Mouse (Mus musculus) midbrain, embryonic 13.5 days (tissue): ENCODE data around the gene Ripk4. TPM values are rescaled to one million over a fixed set of nuclear protein-coding genes. Genes with fewer than 3 reads are reported as not detected.

Source experiments
- ATAC-seq: fragments of 200-750 bp; cut with Nextera tagmentation; 2 replicates; pipeline ENCODE4 v1.8.0; 2017; ENCODE audit warnings: mild to moderate bottlenecking, moderate TSS enrichment, moderate library complexity
- H3K27ac ChIP-seq: fragments of 300-500 bp; sonication (generic); 2 replicates; pipeline ENCODE4 v1.5.1; 2015; ENCODE audit warnings: inconsistent platforms, mild to moderate bottlenecking, moderate library complexity
- H3K27me3 ChIP-seq: fragments of 300-500 bp; sonication (generic); 2 replicates; pipeline ENCODE4 v1.6.1; 2015; ENCODE audit warnings: mild to moderate bottlenecking, inconsistent platforms
- H3K36me3 ChIP-seq: fragments of 300-500 bp; sonication (generic); 2 replicates; pipeline ENCODE4 v1.6.1; 2015; ENCODE audit warnings: mild to moderate bottlenecking, inconsistent platforms
- H3K4me1 ChIP-seq: fragments of 300-500 bp; sonication (generic); replicated peaks from 2 replicates; pipeline ENCODE4 v1.6.1; 2015; ENCODE audit warnings: inconsistent platforms
- H3K4me2 ChIP-seq: fragments of 300-500 bp; sonication (generic); replicated peaks from 2 replicates; pipeline ENCODE4 v1.6.1; 2015; ENCODE audit warnings: moderate library complexity, mild to moderate bottlenecking, inconsistent platforms
- H3K4me3 ChIP-seq: fragments of 300-500 bp; sonication (generic); replicated peaks from 2 replicates; pipeline ENCODE4 v1.5.1; 2015; ENCODE audit warnings: mild to moderate bottlenecking, inconsistent platforms
- H3K9ac ChIP-seq: fragments of 300-500 bp; sonication (generic); replicated peaks from 2 replicates; pipeline ENCODE4 v1.6.1; 2015; ENCODE audit warnings: mild to moderate bottlenecking, inconsistent platforms
- H3K9me3 ChIP-seq: fragments of 300-500 bp; sonication (generic); 2 replicates; pipeline ENCODE4 v1.6.1; 2016; ENCODE audit warnings: mild to moderate bottlenecking, inconsistent platforms
- WGBS: fragments of 180-500 bp; shearing (Covaris S2); methylation state at CpG from one replicate; pipeline ENCODE4 v1.1.7; 2015; 5-methylcytosine and 5-hydroxymethylcytosine counted together
- polyA plus RNA-seq: library from polyadenylated mRNA; unstranded; fragments of >200 nt; fragmentation: Nextera tagmentation; extraction: Ambion mirVana; gene quantifications from 2 replicates; pipeline ENCODE4 v1.2.1, GENCODE M21; 2015

The Ripk4 gene
- polyA plus RNA-seq, 1 experiment from 2014 or later: 0.32 TPM

DNA sequence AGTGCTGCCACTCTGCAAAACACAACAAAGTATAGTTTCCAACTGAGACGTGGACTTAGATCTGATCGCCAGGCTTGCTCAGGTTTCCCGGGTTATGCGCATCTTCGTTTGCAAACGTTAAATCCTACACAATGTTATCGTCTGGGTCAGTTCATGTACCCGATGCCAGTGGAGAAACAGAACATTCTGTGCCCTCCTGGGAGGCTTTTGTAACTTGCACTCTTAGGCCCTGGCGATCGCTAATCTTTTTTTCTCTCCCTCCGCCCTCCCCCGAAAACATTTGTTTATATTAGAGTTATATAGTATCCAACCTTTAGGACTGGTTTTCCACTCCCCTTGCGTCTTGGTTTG lies 378 bp upstream of the Ripk4 start:
- Histone ChIP-seq H3K27me3 (peaks cover 67% of the 10 kb centered on the region), H3K9ac (no peak overlapping the region)
- 8% methylated on average over 13 of the region's 13 CpGs for WGBS

GRCm38 (mm10) chr16:97761782-97762181 lies 1.8 kb downstream of the Ripk4 start:
- Histone ChIP-seq H3K36me3 (no peaks in the 10 kb centered on the region), H3K4me2 (no peak overlapping the region), H3K9ac (no peak overlapping the region), H3K4me1 (peaks cover 15% of the 10 kb centered on the region), H3K27ac (no peak overlapping the region), H3K27me3 (peaks cover 65% of the 10 kb centered on the region), H3K4me3 (no peak overlapping the region), H3K9me3 (no peaks in the 10 kb centered on the region)
- ATAC-seq: no peak
- WGBS: 54% methylated on average over 2 of the region's 2 CpGs

More for the DNA sequence above, 378 bp upstream of the Ripk4 start:
- Histone ChIP-seq H3K4me2 (peak overlapping the region; percentile 79), H3K36me3 (no peaks in the 10 kb centered on the region), H3K4me1 (peaks cover 15% of the 10 kb centered on the region), H3K4me3 (peak overlapping the region; percentile 47), H3K27ac (no peak overlapping the region), H3K9me3 (no peaks in the 10 kb centered on the region)
- no peak for ATAC-seq

DNA sequence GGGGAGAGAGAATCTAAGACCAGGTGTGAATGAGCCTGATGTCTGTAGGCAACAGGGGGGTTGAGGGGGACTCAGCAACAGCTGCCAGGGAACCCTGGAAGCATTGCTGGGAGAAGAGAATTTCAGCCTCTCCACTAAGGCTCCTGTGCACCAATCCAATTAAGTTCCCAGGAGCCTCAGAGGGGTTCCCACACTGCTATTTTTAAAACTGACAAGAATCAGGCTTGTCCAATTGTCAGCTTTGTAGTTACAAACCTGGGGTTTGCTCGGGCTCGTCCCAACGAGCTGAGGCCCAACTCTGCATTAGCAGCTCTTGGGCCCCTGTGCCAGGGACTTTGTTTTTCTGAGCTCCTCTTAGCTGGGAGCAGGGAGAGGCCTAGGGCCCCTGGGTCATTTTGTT lies 3.9 kb downstream of the Ripk4 start:
- Histone ChIP-seq H3K36me3 (no peaks in the 10 kb centered on the region), H3K9me3 (no peaks in the 10 kb centered on the region), H3K9ac (no peak overlapping the region), H3K4me2 (no peak overlapping the region), H3K4me3 (no peak overlapping the region), H3K27me3 (peaks cover 45% of the 10 kb centered on the region), H3K4me1 (peaks cover 15% of the 10 kb centered on the region), H3K27ac (no peak overlapping the region)
- ATAC-seq: no peak
- 24% methylated on average over 3 of the region's 3 CpGs for WGBS

DNA sequence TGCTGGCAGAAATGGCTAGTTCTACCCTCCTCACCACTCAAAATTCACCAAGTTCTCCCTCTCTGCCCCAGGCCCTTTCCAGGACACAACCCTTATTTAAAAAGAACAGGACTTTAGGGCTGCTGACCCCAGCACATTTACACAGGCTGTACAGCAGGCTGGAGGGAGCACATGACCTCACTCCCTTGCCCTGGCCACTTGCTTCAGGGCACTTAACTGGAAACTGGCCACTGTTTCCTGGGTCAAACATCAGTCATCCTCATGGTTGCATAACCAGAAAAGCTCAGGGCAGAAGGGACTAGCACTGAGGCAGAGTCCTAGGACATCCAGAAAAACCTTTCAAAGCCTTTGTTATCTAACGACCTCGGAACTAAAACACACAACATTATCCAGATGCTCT lies 5.3 kb downstream of the Ripk4 start:
- no peaks in the 10 kb centered on the region for H3K9me3 ChIP-seq
- no peak overlapping the region for H3K4me2 ChIP-seq
- no peak for ATAC-seq
- H3K9ac ChIP-seq: no peak overlapping the region
- peaks cover 8% of the 10 kb centered on the region for H3K4me1 ChIP-seq
- peaks cover 31% of the 10 kb centered on the region for H3K27me3 ChIP-seq
- 87% methylated on average over 2 of the region's 2 CpGs for WGBS
- H3K4me3 ChIP-seq: no peak overlapping the region
- H3K27ac ChIP-seq: no peak overlapping the region
- H3K36me3 ChIP-seq: no peaks in the 10 kb centered on the region

DNA sequence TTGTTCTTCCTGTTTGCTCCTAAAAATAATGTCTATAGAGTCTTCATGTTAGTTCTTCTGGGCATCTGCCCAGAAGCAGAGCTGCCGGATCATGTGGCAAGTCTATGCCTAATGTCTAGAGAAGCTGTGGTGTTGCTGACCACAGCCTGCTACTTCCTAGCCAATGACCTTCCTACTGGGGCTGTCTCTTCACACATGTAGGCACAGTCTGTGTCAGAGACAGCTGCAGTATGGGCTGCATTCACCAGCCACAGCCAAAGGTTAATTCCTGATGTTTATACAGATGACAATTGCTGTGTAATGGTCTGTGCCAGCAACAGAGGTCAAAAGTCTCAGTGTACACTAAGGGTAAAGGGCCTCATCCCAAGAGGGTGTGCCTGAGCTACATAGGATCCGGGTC lies 7.1 kb downstream of the Ripk4 start:
- Histone ChIP-seq H3K4me1 (no peaks in the 10 kb centered on the region), H3K4me3 (no peak overlapping the region), H3K27ac (no peak overlapping the region), H3K9ac (no peak overlapping the region), H3K9me3 (no peaks in the 10 kb centered on the region), H3K36me3 (no peaks in the 10 kb centered on the region), H3K4me2 (no peak overlapping the region), H3K27me3 (peaks cover 13% of the 10 kb centered on the region)
- no peak for ATAC-seq
- 94% methylated on average over 2 of the region's 2 CpGs for WGBS

GRCm38 (mm10) chr16:97752316-97752941 lies 11.2 kb downstream of the Ripk4 start:
- Histone ChIP-seq H3K9ac (no peak overlapping the region), H3K27ac (no peak overlapping the region), H3K36me3 (no peaks in the 10 kb centered on the region), H3K4me1 (no peaks in the 10 kb centered on the region), H3K4me2 (no peak overlapping the region), H3K27me3 (no peaks in the 10 kb centered on the region), H3K9me3 (no peaks in the 10 kb centered on the region), H3K4me3 (no peak overlapping the region)
- WGBS: 96% methylated on average over 3 of the region's 3 CpGs
- ATAC-seq: no peak

DNA sequence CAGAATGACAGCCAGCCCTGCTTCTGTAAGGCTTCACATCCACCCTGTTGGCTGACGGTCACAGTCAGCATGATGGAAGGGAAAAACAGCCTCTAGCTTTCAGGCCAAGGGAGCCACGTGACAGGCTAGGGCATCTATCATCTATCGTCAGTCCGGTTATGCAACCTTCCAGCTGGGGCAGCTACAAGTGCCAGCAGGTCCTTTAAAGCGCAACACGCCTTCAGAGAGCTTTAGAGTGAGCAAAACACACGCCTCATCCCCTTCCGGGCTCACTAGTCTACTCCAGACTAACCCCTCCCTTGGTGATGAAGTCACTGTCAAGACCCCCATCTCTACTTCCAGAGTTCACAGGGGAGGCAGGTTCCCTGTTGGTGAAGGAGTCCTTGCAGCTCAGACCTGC lies 11.7 kb downstream of the Ripk4 start:
- Histone ChIP-seq H3K36me3 (no peaks in the 10 kb centered on the region), H3K27ac (no peak overlapping the region), H3K4me3 (no peak overlapping the region), H3K27me3 (no peaks in the 10 kb centered on the region), H3K9ac (no peak overlapping the region), H3K9me3 (no peaks in the 10 kb centered on the region), H3K4me1 (no peaks in the 10 kb centered on the region), H3K4me2 (no peak overlapping the region)
- 88% methylated on average over 8 of the region's 8 CpGs for WGBS
- ATAC-seq: no peak

DNA sequence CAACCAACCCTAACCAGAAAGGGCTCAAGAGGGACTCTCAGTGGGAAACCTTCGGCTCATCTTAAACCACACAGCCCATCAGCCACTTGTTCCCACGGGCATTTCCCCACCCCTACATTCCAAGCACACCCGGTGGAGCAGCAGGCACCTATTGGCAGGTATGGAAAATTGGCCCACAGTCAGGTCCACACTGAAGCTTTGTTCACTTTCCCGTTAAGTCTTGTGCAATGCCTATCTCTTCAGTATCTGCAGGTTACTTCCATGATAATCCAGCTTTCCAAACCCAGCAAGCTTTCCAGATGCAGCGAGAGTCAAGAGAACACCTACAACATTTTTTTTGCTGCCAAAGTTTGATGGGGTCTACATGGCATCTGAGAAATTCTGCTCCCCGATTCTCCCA lies 15.2 kb downstream of the Ripk4 start:
- no peaks in the 10 kb centered on the region for H3K27me3 ChIP-seq

DNA sequence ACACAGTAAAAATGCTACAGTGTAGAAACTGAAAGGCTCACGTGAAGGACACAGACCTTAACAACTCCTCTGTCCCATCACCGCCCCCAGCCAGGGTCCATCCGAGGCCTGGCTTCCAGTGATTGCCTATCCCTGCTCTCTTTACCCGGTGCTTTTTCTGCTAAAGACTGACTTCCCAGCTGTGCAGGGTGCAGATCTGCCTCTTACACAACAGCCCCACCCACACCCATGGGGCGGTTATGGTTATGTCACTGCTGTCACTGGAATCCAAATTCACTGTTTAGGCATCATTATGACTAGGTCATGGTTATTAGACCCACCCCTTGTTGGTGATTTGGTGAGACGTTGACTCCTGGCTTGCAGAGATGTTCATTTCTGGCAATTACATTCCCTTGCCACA lies 25.6 kb downstream of the Ripk4 start:
- no peaks in the 10 kb centered on the region for H3K4me1 ChIP-seq
- ATAC-seq: no peak
- no peak overlapping the region for H3K9ac ChIP-seq
- H3K4me2 ChIP-seq: no peak overlapping the region
- H3K9me3 ChIP-seq: no peaks in the 10 kb centered on the region
- 82% methylated on average over 6 of the region's 6 CpGs for WGBS
- no peak overlapping the region for H3K27ac ChIP-seq
- H3K4me3 ChIP-seq: no peak overlapping the region
- H3K36me3 ChIP-seq: no peaks in the 10 kb centered on the region
- H3K27me3 ChIP-seq: no peaks in the 10 kb centered on the region

More for the DNA sequence above, 15.2 kb downstream of the Ripk4 start:
- H3K4me3 ChIP-seq: no peak overlapping the region
- H3K36me3 ChIP-seq: no peaks in the 10 kb centered on the region
- no peak overlapping the region for H3K27ac ChIP-seq
- no peak for ATAC-seq
- no peak overlapping the region for H3K9ac ChIP-seq
- no peak overlapping the region for H3K4me2 ChIP-seq
- H3K9me3 ChIP-seq: no peaks in the 10 kb centered on the region
- WGBS: 89% methylated on average over 6 of the region's 6 CpGs
- H3K4me1 ChIP-seq: no peaks in the 10 kb centered on the region

DNA sequence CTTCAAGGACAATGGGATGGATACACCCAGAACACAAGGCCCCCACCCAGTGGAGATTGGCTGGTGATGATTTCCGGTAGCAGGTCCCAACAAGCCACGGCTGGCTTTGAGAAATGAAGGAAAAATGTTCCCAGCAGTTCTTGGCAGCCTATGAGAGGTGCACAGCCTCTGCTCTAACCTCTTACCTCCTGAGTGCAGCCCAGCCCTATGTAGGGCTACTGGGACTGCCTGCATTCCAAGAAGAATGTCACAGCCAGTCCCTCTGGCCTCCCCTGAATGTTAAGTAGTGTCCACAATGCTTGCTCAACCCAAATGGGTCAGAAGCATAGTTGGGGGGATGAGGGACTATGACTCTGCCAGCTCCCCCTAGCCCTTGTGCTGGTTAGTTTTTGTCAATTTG lies 27.0 kb downstream of the Ripk4 start:
- Histone ChIP-seq H3K27me3 (no peaks in the 10 kb centered on the region), H3K4me1 (no peaks in the 10 kb centered on the region), H3K4me2 (no peak overlapping the region), H3K9ac (no peak overlapping the region), H3K9me3 (no peaks in the 10 kb centered on the region), H3K36me3 (no peaks in the 10 kb centered on the region), H3K4me3 (no peak overlapping the region), H3K27ac (no peak overlapping the region)
- no peak for ATAC-seq
- 98% methylated on average over 2 of the region's 2 CpGs for WGBS

DNA sequence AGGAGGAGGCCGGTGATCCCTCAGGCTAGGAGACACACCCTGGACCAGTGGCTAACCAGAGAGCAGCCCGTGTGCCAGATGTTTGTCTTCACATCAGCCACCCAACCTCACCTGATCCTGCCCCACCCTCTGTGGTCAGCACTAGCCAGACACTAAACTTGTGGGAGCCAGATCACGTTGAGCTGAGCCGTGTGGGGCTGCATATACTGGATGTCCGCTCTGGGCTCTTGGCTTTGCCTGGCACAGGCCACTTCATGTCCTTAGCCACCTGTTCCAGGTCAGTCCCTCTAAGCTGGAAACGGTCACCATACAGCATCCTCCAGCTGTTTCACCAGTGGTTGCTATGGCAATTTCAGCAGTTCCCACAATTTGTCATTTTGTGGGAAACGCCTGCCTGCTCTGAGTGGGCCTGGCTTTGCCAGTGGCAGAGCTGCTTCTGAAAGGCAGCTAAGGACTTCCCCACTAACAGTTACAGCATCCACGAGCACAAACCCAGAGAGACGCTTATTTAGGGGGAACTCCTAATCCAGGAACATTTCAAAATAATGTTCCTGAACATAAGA lies 28.7 kb downstream of the Ripk4 start:
- H3K9me3 ChIP-seq: no peaks in the 10 kb centered on the region
- WGBS: 74% methylated on average over 9 of the region's 9 CpGs
- no peak overlapping the region for H3K9ac ChIP-seq
- no peaks in the 10 kb centered on the region for H3K36me3 ChIP-seq
- no peak overlapping the region for H3K4me2 ChIP-seq
- no peak overlapping the region for H3K4me3 ChIP-seq
- no peak overlapping the region for H3K27ac ChIP-seq
- H3K4me1 ChIP-seq: no peaks in the 10 kb centered on the region
- ATAC-seq: no peak
- H3K27me3 ChIP-seq: no peaks in the 10 kb centered on the region

GRCm38 (mm10) chr16:97733599-97733998 lies 30.0 kb downstream of the Ripk4 start:
- H3K27me3 ChIP-seq: no peaks in the 10 kb centered on the region
- no peak overlapping the region for H3K9ac ChIP-seq
- WGBS: 79% methylated on average over 2 of the region's 2 CpGs
- H3K4me3 ChIP-seq: no peak overlapping the region
- no peak for ATAC-seq
- H3K4me1 ChIP-seq: no peaks in the 10 kb centered on the region
- H3K27ac ChIP-seq: no peak overlapping the region
- H3K36me3 ChIP-seq: no peaks in the 10 kb centered on the region
- H3K9me3 ChIP-seq: no peaks in the 10 kb centered on the region
- H3K4me2 ChIP-seq: no peak overlapping the region

GRCm38 (mm10) chr16:97730321-97730720 lies 33.3 kb downstream of the Ripk4 start:
- H3K4me3 ChIP-seq: no peak overlapping the region
- ATAC-seq: no peak
- no peak overlapping the region for H3K4me2 ChIP-seq
- H3K27me3 ChIP-seq: no peaks in the 10 kb centered on the region
- H3K9me3 ChIP-seq: no peaks in the 10 kb centered on the region
- WGBS: 88% methylated on average over 1 of the region's 1 CpGs
- H3K4me1 ChIP-seq: no peaks in the 10 kb centered on the region
- no peak overlapping the region for H3K9ac ChIP-seq
- H3K36me3 ChIP-seq: no peaks in the 10 kb centered on the region
- H3K27ac ChIP-seq: no peak overlapping the region
